Mouse (Mus musculus): ENCODE measurements around the gene Pcca.
A peak's percentile ranks its signal among the peaks of the same experiment; 100 is the strongest.

Gene Pcca

GRCm38 (mm10) chr14:122883821-122884584, 349.9 kb downstream of the Pcca start:
- DNase-seq (ENCODE audit: low spot score in 2 of 2) = no peak

- no peak for DNase-seq (ENCODE audit: low spot score in 2 of 2)
Measured at GRCm38 (mm10) chr14:122885893-122886292, 351.8 kb downstream of the Pcca start.

DNA sequence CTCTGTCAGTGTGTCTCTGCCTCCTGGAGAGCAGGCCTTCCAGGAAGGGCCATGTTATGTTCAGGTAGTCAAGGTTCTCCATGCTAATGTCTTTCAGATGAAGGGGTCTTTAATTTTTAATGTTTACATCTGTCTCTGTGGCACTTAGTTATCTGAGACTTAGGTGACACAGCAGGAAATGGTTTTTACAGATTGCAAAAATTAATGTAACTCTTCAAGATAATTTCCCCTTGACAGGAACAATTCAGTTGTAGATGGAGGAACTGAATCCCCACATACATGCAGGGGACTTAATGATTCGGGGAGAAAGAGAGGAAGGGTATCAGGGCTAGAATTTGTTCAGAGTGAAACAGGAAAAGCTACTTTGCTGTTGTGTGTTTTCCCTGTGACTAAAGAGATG, 353.2 kb downstream of the Pcca start:
- DNase-seq (ENCODE audit: low spot score in 2 of 2) = no peak

- DNase-seq (ENCODE audit: low spot score in 2 of 2) = no peak
Measured at GRCm38 (mm10) chr14:122887702-122888479, 353.8 kb downstream of the Pcca start.

- DNase-seq (ENCODE audit: low spot score in 2 of 2) = no peak
Measured at GRCm38 (mm10) chr14:122888480-122888872, 354.4 kb downstream of the Pcca start.

- DNase-seq (ENCODE audit: low spot score in 2 of 2) = no peak
Measured at GRCm38 (mm10) chr14:122891470-122891968, 357.4 kb downstream of the Pcca start.

DNA sequence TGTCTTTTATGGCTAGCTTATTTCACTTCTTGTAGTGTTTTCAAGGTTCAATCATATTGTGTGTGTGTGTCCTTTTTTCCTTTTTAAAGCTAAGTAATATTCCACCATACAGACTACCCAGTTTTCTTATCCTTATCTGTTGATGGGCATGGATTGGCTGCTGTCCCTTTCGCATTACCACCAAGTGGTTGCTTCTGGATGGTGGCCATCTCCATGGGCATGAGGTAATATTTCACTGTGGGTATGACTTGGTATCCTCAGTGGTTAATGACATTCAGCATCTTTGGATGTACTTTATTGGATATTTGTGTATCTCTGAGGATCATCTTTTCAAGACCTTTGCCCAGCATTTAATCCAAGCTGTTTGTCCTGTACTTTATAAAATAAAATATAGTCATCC, 362.0 kb downstream of the Pcca start:
- DNase-seq (ENCODE audit: low spot score in 2 of 2) = no peak

DNA sequence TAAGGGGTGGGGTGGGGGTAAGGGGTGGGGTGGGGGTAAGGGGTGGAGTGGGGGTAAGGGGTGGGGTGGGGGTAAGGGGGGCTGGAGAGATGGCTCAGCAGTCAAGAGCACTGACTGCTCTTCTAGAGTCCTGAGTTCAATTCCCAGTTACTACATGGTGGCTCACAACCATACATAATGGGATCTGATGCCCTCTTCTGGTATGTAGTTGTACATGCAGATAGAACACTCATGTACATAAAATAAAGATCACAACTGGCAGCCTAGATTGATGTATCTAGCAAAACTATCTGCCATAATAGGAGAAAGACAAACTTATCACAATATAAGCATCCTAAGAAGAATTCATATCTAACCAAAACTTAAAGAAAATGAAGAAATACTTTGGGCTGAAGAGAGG, 364.4 kb downstream of the Pcca start:
- DNase-seq (ENCODE audit: low spot score in 2 of 2) = peak in 1 of 2 experiments; percentile 8

DNA sequence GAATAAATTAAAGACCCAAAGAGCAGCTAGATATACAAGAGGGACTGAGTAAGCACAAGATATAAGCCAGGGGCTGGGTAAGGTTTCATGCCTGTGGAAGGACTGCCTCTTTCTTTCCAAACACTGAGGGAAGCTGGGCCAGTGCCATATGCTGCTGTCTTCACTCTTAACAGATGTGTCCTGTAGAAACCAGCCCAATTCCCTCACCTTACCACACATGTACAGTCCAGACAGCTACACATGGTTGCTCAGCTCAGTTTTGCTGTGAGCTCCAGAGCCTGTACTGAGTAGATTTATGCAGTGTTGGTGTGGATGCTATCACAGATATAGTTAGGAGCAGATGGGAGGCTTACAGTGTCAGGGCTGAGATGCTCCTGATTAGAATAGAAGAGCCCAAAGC, 366.6 kb downstream of the Pcca start:
- DNase-seq (ENCODE audit: low spot score in 2 of 2) = peak in 1 of 2 experiments; percentile 30

DNA sequence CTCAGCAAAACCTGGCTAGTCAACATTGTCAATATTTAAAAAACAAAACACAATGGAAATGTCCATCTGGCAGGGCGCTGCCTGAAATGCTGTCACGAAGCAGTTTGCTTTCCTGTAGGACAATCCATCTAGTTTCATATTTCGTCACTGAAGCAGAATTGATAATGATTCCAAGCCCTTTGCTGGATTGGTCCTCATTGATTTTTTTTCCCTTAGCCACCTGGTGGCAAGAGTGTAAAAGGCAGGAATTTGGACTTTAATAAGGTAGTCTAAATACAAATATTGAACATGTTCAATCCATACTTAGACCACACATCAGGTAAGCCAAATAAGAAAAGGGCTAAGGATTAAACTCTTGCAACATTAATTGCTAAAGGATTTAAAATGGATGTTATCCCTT, 367.1 kb downstream of the Pcca start:
- DNase-seq (ENCODE audit: low spot score in 2 of 2) = no peak

- DNase-seq (ENCODE audit: low spot score in 2 of 2) = peak in 1 of 2 experiments; percentile 34
Measured at GRCm38 (mm10) chr14:122901715-122902114, 367.6 kb downstream of the Pcca start.

DNA sequence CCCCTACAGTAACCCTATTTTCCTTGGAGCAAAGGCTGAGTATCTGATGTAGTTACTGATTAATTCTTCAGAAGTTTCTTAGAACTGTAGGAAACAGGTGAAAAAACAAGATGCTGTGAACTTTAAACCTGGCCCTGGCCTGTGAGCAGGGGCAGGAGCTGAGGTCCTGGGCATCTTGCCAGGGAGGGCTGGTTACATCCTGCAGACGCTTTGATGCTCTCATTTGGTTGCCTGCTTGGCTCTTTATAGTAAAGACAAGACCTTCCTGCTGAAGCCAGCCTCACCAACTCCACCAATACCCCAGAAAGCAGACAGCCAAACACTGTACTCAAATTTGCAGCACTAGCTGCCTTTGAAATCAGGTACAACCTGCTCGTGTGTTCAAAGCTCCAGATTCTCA, 368.0 kb downstream of the Pcca start:
- DNase-seq (ENCODE audit: low spot score in 2 of 2) = peak in 1 of 2 experiments; percentile 50

- peak in 1 of 2 experiments; percentile 52 for DNase-seq (ENCODE audit: low spot score in 2 of 2)
Measured at GRCm38 (mm10) chr14:122902884-122903283, 368.8 kb downstream of the Pcca start.

- DNase-seq (ENCODE audit: low spot score in 2 of 2) = peak in 1 of 2 experiments; percentile 8
Measured at GRCm38 (mm10) chr14:122903923-122904351, 369.8 kb downstream of the Pcca start.

GRCm38 (mm10) chr14:122905007-122905406, 370.9 kb downstream of the Pcca start:
- DNase-seq (ENCODE audit: low spot score in 2 of 2) = no peak

- DNase-seq (ENCODE audit: low spot score in 2 of 2) = no peak
Measured at GRCm38 (mm10) chr14:122908075-122908474, 374.0 kb downstream of the Pcca start.

DNA sequence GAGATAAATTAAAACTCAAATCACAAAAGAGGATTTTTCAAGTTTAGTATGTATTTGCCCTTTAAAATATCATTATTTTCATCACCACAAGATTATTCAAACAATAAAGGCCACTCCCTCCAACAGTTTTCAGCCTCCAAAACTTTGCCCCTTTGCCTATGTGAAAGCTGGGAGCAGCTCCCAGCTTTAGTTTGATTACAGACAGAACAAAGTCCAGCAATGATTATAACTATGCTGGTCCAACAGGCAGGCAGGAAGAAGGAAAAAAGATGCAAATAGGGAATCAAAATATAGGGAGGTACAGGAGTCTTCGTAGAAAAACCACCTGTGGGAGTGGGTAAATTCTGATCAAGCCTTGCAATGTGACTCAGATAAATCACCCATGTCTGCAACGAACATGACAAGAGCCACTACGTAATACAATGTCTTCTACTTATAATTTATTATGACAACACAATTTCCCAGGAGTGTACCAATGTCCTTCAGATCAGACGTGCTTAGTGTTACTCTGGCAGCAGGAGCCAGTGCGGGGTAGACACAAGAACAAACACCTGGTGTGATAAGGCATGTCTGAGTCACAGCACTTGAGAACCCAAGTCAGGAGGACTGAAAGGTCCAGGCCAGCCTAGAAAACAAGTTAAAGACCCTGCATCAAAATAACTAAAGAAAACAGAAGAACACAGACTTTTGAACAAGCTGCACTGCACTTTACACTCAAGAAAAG, 375.4 kb downstream of the Pcca start:
- no peak for DNase-seq (ENCODE audit: low spot score in 2 of 2)

- no peak for DNase-seq (ENCODE audit: low spot score in 2 of 2)
Measured at GRCm38 (mm10) chr14:122911265-122911664, 377.1 kb downstream of the Pcca start.

DNA sequence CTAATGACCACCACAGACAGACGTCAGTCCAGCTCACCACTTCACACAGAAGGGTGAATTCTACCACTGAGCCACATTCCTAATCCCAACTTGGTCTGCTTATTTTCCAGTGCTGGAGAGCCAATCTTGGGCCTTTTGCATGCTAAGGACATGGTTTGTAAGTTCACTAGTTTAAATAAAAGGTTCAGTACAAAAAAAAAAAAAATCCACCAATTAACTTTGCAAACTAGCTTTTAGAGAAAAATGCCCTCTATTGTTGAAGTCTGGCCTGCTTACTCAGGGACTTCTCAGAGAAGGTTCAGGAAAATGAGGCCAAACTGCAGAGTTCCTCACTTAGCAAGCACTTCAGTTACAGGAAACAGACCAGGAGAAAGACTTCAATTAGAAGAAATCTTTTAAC, 378.0 kb downstream of the Pcca start:
- no peak for DNase-seq (ENCODE audit: low spot score in 2 of 2)

DNA sequence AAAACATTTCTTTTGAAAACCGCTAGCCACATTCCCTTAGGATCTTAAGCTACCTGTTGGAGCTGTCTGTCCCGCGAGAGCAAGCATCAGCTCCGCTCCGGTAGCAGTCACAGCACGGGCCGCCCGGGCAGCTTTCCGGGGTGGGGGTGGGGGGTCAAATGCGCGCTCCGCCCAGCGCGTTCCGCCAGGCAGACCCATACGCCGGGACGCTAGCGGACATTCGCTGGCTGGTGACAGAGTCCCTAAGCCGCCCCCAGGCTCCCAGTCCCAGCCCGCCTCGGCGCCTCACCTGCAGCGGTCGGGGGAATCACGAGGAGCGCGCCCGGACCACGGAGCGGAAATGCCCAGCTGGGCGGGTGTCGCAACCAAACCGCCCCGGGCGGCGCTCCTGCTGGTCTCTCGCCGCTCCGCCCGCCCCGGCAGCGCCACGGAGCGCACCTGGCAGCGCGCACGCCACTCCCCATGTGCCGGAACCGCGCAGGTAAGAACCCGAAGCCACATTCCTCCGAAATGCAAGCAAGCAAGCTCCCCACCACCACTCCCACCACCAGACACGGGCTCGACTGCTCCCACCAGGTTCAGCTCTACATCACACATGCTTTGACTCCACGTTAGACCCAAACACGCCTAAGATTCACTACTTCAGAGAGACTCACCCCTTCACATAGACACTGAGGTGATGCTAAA, 378.8 kb downstream of the Pcca start:
- DNase-seq (ENCODE audit: low spot score in 2 of 2) = peak; percentile 63 to 86

GRCm38 (mm10) chr14:122913657-122914056, 379.5 kb downstream of the Pcca start, which contains the start of gene Ggact:
Gene Ggact (minus strand): TSS chr14:122913757.
- peak in 1 of 2 experiments; percentile 15 for DNase-seq (ENCODE audit: low spot score in 2 of 2)

All from spleen, postnatal 4 days (tissue).